16 mouse cellular contexts compared by ENCODE assay signal in genomic region chr3:107577810-107578390, GRCm38 (mm10). TPM values are rescaled to one million over a fixed set of nuclear protein-coding genes. Genes with fewer than 3 reads are reported as not detected.
DNase-seq lines count a peak whose midpoint lies in the region; ATAC-seq lines count a peak whose summit lies in the region.
"Had no signal": no experiment of that assay in that cellular context is flagged by ENCODE, and none has a peak within 500 bp of the region (broad histone marks: within the 10 kb centered on the region; RNA-seq: fewer than 3 reads in every experiment).

No protein-coding gene starts in this region.

- DNase-seq in neural tube, embryonic 10.5 days (ENCODE audit: extremely low spot score, low spot score), result no peak
- DNase-seq in yolk sac, embryonic 10.5 days (ENCODE audit: low spot score), result peak; percentile 55
- DNase-seq in ovary, adult 18-20 months (ENCODE audit: low spot score), result no peak
- DNase-seq in left cerebral cortex, postnatal 25 days (ENCODE audit: low spot score in 2 of 2), result no peak
- DNase-seq in cerebellum, adult 8-10 months, result no peak
- DNase-seq: adrenal gland, postnatal 36 days; cerebellum, adult 2 months; gastrocnemius, postnatal 36 days; heart, postnatal 10 days; lung, embryonic 14.5 days had no signal

- no peak overlapping the region for H3K4me2 ChIP-seq in neural tube, embryonic 14.5 days (ENCODE audit: low read depth, low read length)
- no peak overlapping the region for H3K4me2 ChIP-seq in liver, embryonic 15.5 days
- H3K4me2 ChIP-seq: embryonic facial prominence, embryonic 13.5 days; forebrain, embryonic 15.5 days; lung, embryonic 14.5 days had no signal

- intact Hi-C loops in left cerebral cortex, postnatal 25 days (cut with DNase I), result loop anchor here (2.0 kb wide), 1 partner anchor 19 kb away; no protein-coding TSS in a partner anchor

- peaks cover 16% of the 10 kb centered on the region for H3K27me3 ChIP-seq in neural tube, embryonic 14.5 days (ENCODE audit: control insufficient read depth, insufficient read depth, low read length)
- peaks cover 48% of the 10 kb centered on the region for H3K27me3 ChIP-seq in liver, embryonic 15.5 days

- H3K9me3 ChIP-seq in neural tube, embryonic 14.5 days (ENCODE audit: control insufficient read depth, low read length), result no peaks in the 10 kb centered on the region
- H3K9me3 ChIP-seq in liver, embryonic 15.5 days (replicated peaks), result no peaks in the 10 kb centered on the region
- H3K9me3 ChIP-seq: embryonic facial prominence, embryonic 13.5 days; forebrain, embryonic 15.5 days had no signal

- H3K9ac ChIP-seq in neural tube, embryonic 14.5 days (replicated peaks; ENCODE audit: low read depth, low read length), result no peak overlapping the region
- no peak overlapping the region for H3K9ac ChIP-seq in liver, embryonic 15.5 days
- H3K9ac ChIP-seq: embryonic facial prominence, embryonic 13.5 days; forebrain, embryonic 15.5 days; lung, embryonic 14.5 days had no signal

- 60% methylated on average over 3 of the region's 3 CpGs for WGBS in neural tube, embryonic 14.5 days
- WGBS in liver, embryonic 15.5 days (ENCODE audit: insufficient replicate concordance), result 12% methylated on average over 3 of the region's 3 CpGs

- H3K27ac ChIP-seq in neural tube, embryonic 14.5 days (ENCODE audit: low read depth, low read length), result no peak overlapping the region
- no peak overlapping the region for H3K27ac ChIP-seq in liver, embryonic 15.5 days (replicated peaks)
- H3K27ac ChIP-seq: embryonic facial prominence, embryonic 13.5 days; forebrain, embryonic 15.5 days had no signal

- no peak overlapping the region for H3K4me3 ChIP-seq in neural tube, embryonic 14.5 days (ENCODE audit: low read depth, low read length)
- H3K4me3 ChIP-seq in liver, embryonic 15.5 days (replicated peaks), result no peak overlapping the region
- H3K4me3 ChIP-seq: embryonic facial prominence, embryonic 13.5 days; forebrain, embryonic 15.5 days had no signal

- no peaks in the 10 kb centered on the region for H3K36me3 ChIP-seq in neural tube, embryonic 14.5 days (ENCODE audit: control insufficient read depth, insufficient read depth, low read length)
- no peaks in the 10 kb centered on the region for H3K36me3 ChIP-seq in liver, embryonic 15.5 days (replicated peaks)
- H3K36me3 ChIP-seq: embryonic facial prominence, embryonic 13.5 days; forebrain, embryonic 15.5 days had no signal

- 0 out of 2 replicates have a peak, but pooled peaks cover 2% of the 10 kb centered on the region for H3K4me1 ChIP-seq in neural tube, embryonic 14.5 days (ENCODE audit: control insufficient read depth, insufficient read depth, low read length)
- H3K4me1 ChIP-seq in liver, embryonic 15.5 days (replicated peaks), result peaks cover 12% of the 10 kb centered on the region

- ATAC-seq in neural tube, embryonic 14.5 days (ENCODE audit: low read depth), result 0 out of 2 replicates have a peak, but pooled peaks have one; percentile 28
- 0 out of 2 replicates have a peak, but pooled peaks have one; percentile 16 for ATAC-seq in erythroid progenitor cell, adult 5-6 weeks (replicated peaks; ENCODE audit: low FRiP score, poor library complexity, severe bottlenecking)
- peak; percentile 88 for ATAC-seq in liver, embryonic 15.5 days (ENCODE audit: insufficient read depth)
- ATAC-seq: forebrain, embryonic 15.5 days had no signal

RNA-seq across cellular contexts. Expression of gene Alx3, which starts 16.9 kb away (rescaled TPM):
- polyA plus RNA-seq in neural tube, embryonic 14.5 days (2014; fragmentation: Nextera tagmentation; extraction: Ambion mirVana), result not detected in 2 replicates
- total RNA-seq in erythroid progenitor cell, adult 5-6 weeks (2015; ENCODE audit: low replicate concordance), result not detected in 2 replicates
- not detected in 2 replicates for total RNA-seq in erythroid progenitor cell, adult 5-6 weeks (2017; ENCODE audit: low replicate concordance)
- 0.06 and 0.09 TPM in 2 replicates for polyA plus RNA-seq in liver, embryonic 15.5 days (2015; fragmentation: Nextera tagmentation; extraction: Ambion mirVana)
- under 1 TPM; 0.87 to 0.94 TPM for total RNA-seq in left cerebral cortex, postnatal 25 days (2021)
- total RNA-seq: adrenal gland, postnatal 36 days; gastrocnemius, postnatal 36 days had no signal
- polyA plus RNA-seq: intestine, embryonic 14.5 days; lung, embryonic 14.5 days had no signal

RNA-seq across cellular contexts. Expression of gene Ubl4b, which starts 23.0 kb away (rescaled TPM):
- not detected in 2 replicates for polyA plus RNA-seq in neural tube, embryonic 14.5 days (2014; fragmentation: Nextera tagmentation; extraction: Ambion mirVana)
- not detected in 2 replicates for total RNA-seq in erythroid progenitor cell, adult 5-6 weeks (2015; ENCODE audit: low replicate concordance)
- not detected in 2 replicates for total RNA-seq in erythroid progenitor cell, adult 5-6 weeks (2017; ENCODE audit: low replicate concordance)
- polyA plus RNA-seq in liver, embryonic 15.5 days (2015; fragmentation: Nextera tagmentation; extraction: Ambion mirVana), result not detected in 2 replicates
- under 1 TPM in 1 of 2 experiments, not detected in 1; 0.23 TPM for total RNA-seq in left cerebral cortex, postnatal 25 days (2021)
- total RNA-seq: adrenal gland, postnatal 36 days; gastrocnemius, postnatal 36 days; heart, postnatal 10 days had no signal
- polyA plus RNA-seq: cerebellum, adult 2 months; forebrain, embryonic 15.5 days; intestine, embryonic 14.5 days; lung, embryonic 14.5 days had no signal

RNA-seq across cellular contexts. Expression of gene Gm10961, which starts 53.2 kb away (rescaled TPM):
- not detected in 2 replicates for polyA plus RNA-seq in neural tube, embryonic 14.5 days (2014; fragmentation: Nextera tagmentation; extraction: Ambion mirVana)
- total RNA-seq in erythroid progenitor cell, adult 5-6 weeks (2015; ENCODE audit: low replicate concordance), result not detected in 2 replicates
- not detected in 2 replicates for total RNA-seq in erythroid progenitor cell, adult 5-6 weeks (2017; ENCODE audit: low replicate concordance)
- polyA plus RNA-seq in liver, embryonic 15.5 days (2015; fragmentation: Nextera tagmentation; extraction: Ambion mirVana), result not detected in 2 replicates
- total RNA-seq in left cerebral cortex, postnatal 25 days (2021), result not detected
- total RNA-seq: adrenal gland, postnatal 36 days; gastrocnemius, postnatal 36 days; heart, postnatal 10 days had no signal
- polyA plus RNA-seq: cerebellum, adult 2 months; embryonic facial prominence, embryonic 13.5 days; forebrain, embryonic 15.5 days; intestine, embryonic 14.5 days; lung, embryonic 14.5 days had no signal

RNA-seq across cellular contexts. Expression of gene Strip1, which starts 53.6 kb away (rescaled TPM):
- polyA plus RNA-seq in neural tube, embryonic 14.5 days (2014; fragmentation: Nextera tagmentation; extraction: Ambion mirVana), result 157 and 170 TPM in 2 replicates
- 6.5 and 9.6 TPM in 2 replicates for total RNA-seq in erythroid progenitor cell, adult 5-6 weeks (2015; ENCODE audit: low replicate concordance)
- 2.6 and 4.8 TPM in 2 replicates for total RNA-seq in erythroid progenitor cell, adult 5-6 weeks (2017; ENCODE audit: low replicate concordance)
- polyA plus RNA-seq in liver, embryonic 15.5 days (2015; fragmentation: Nextera tagmentation; extraction: Ambion mirVana), result 9.6 and 10.5 TPM in 2 replicates
- 10 to 100 TPM; 58.3 to 63.6 TPM for total RNA-seq in left cerebral cortex, postnatal 25 days (2021)

Comparison
In these comparisons a context has a peak if more than half of its experiments do, and no peak if none do; other contexts are left out.
1. ATAC-seq: peak in every context shown above with its lines; median percentile 88 in liver, embryonic 15.5 days; 28 in neural tube, embryonic 14.5 days; 16 in erythroid progenitor cell, adult 5-6 weeks.